Mouse (Mus musculus) E14TG2a.4 (cell line): ENCODE results near the gene Ctsz.

Experiments
- CTCF ChIP-seq: conservative IDR thresholded peaks from 2 replicates; pipeline ENCODE4 v1.5.1; 2014; ENCODE audit warnings: low read length
- NANOG ChIP-seq: IDR thresholded peaks from 2 replicates; pipeline ENCODE4 v1.6.1; 2014; ENCODE audit warnings: borderline replicate concordance, low read length, mixed read lengths
- POU5F1 ChIP-seq: IDR thresholded peaks from 2 replicates; pipeline ENCODE4 v1.6.1; 2014; ENCODE audit warnings: low read length, borderline replicate concordance

DNA sequence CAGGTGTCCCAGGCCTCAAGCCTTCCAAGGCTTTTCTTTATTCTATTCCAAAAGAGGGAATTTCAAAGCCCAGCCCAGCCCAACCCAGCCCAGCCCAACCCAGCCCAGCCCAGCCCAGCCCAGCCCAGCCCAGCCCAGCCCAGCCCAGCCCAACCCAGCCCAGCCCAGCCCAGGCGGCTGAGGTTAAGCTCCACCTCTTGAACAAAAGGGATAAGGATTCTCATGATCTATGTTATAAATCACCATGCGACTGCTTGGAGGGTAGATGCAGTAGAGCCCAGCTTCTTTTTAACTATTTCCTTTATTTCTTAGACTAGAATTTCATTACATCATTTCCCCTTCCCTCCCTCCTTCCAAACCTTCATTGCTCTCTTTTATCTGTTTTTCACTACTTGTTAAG is 28.6 kb downstream of the Ctsz start:
- TF ChIP-seq CTCF (no peak), POU5F1 (no peak), NANOG (no peak)
